Mouse (Mus musculus): ENCODE results near the gene Hoxc8. TPM values are rescaled to one million over a fixed set of nuclear protein-coding genes. Genes with fewer than 3 reads are reported as not detected.

Gene Hoxc8
- polyA plus RNA-seq, 1 experiment from 2014 or later: not detected

- 5% methylated on average over 31 of the region's 31 CpGs for WGBS
- no peaks in the 10 kb centered on the region for H3K36me3 ChIP-seq (ENCODE audit: insufficient read depth)
- H3K4me2 ChIP-seq: peak overlapping the region; percentile 20; the same call in 1 of the 2 replicates
- H3K9me3 ChIP-seq (ENCODE audit: low read depth, low read length): no peaks in the 10 kb centered on the region
- no peak for DNase-seq
- no peak for ATAC-seq (ENCODE audit: insufficient read depth)
- no peaks in the 10 kb centered on the region for H3K4me1 ChIP-seq (ENCODE audit: insufficient read depth)
- peak overlapping the region; percentile 5; the same call in 1 of the 2 replicates for H3K4me3 ChIP-seq (ENCODE audit: low read depth, low read length)
- no peak for TF ChIP-seq CTCF (IDR thresholded peaks at IDR 0.05; ENCODE audit: low read depth)
- 0 out of 2 replicates have a peak overlapping the region, but pooled peaks have one; percentile 3 for H3K9ac ChIP-seq
- peaks cover 99% of the 10 kb centered on the region for H3K27me3 ChIP-seq (ENCODE audit: insufficient read depth, low read length)
- no peak overlapping the region for H3K27ac ChIP-seq (ENCODE audit: low read depth)
Measured at GRCm38 (mm10) chr15:103010112-103010846, 19.9 kb downstream of the Hoxc8 start.

- Histone ChIP-seq H3K9me3 (ENCODE audit: low read depth, low read length) (no peaks in the 10 kb centered on the region), H3K4me2 (peak overlapping the region; percentile 20; the same call in 1 of the 2 replicates), H3K36me3 (ENCODE audit: insufficient read depth) (no peaks in the 10 kb centered on the region), H3K4me1 (ENCODE audit: insufficient read depth) (no peaks in the 10 kb centered on the region), H3K27me3 (ENCODE audit: insufficient read depth, low read length) (peaks cover 99% of the 10 kb centered on the region), H3K27ac (ENCODE audit: low read depth) (no peak overlapping the region), H3K9ac (no peak overlapping the region), H3K4me3 (ENCODE audit: low read depth, low read length) (no peak overlapping the region)
- DNase-seq (no peak), ATAC-seq (ENCODE audit: insufficient read depth) (no peak)
- WGBS: 7% methylated on average over 28 of the region's 28 CpGs
- TF ChIP-seq CTCF (IDR thresholded peaks at IDR 0.05; ENCODE audit: low read depth): no peak
Measured at GRCm38 (mm10) chr15:103010847-103011555, 20.6 kb downstream of the Hoxc8 start.

GRCm38 (mm10) chr15:103011928-103012486, 21.6 kb downstream of the Hoxc8 start:
- DNase-seq (peak; percentile 35), ATAC-seq (ENCODE audit: insufficient read depth) (no peak)
- WGBS: 8% methylated on average over 26 of the region's 26 CpGs
- no peaks in the 10 kb centered on the region for H3K9me3 ChIP-seq (ENCODE audit: low read depth, low read length)
- H3K4me2 ChIP-seq: no peak overlapping the region
- no peaks in the 10 kb centered on the region for H3K4me1 ChIP-seq (ENCODE audit: insufficient read depth)
- no peak for TF ChIP-seq CTCF (IDR thresholded peaks at IDR 0.05; ENCODE audit: low read depth)
- no peak overlapping the region for H3K27ac ChIP-seq (ENCODE audit: low read depth)
- no peaks in the 10 kb centered on the region for H3K36me3 ChIP-seq (ENCODE audit: insufficient read depth)
- no peak overlapping the region for H3K9ac ChIP-seq
- no peak overlapping the region for H3K4me3 ChIP-seq (ENCODE audit: low read depth, low read length)
- peaks cover 99% of the 10 kb centered on the region for H3K27me3 ChIP-seq (ENCODE audit: insufficient read depth, low read length)

GRCm38 (mm10) chr15:103013238-103013984, 23.0 kb downstream of the Hoxc8 start:
- peak; percentile 80 for TF ChIP-seq CTCF (IDR thresholded peaks at IDR 0.05; ENCODE audit: low read depth)
- Histone ChIP-seq H3K4me3 (ENCODE audit: low read depth, low read length) (peak overlapping the region; percentile 32), H3K4me1 (ENCODE audit: insufficient read depth) (no peaks in the 10 kb centered on the region), H3K27ac (ENCODE audit: low read depth) (no peak overlapping the region), H3K4me2 (peak overlapping the region; percentile 62), H3K27me3 (ENCODE audit: insufficient read depth, low read length) (peaks cover 97% of the 10 kb centered on the region), H3K36me3 (ENCODE audit: insufficient read depth) (no peaks in the 10 kb centered on the region), H3K9ac (no peak overlapping the region), H3K9me3 (ENCODE audit: low read depth, low read length) (no peaks in the 10 kb centered on the region)
- ATAC-seq (ENCODE audit: insufficient read depth) (no peak; the same call in 1 of the 2 replicates), DNase-seq (peak; percentile 76)
- WGBS: 5% methylated on average over 17 of the region's 17 CpGs

- ATAC-seq (ENCODE audit: insufficient read depth) (peak; percentile 61), DNase-seq (peak; percentile 57)
- peak overlapping the region; percentile 10; the same call in 1 of the 2 replicates for H3K27ac ChIP-seq (ENCODE audit: low read depth)
- H3K9ac ChIP-seq: peak overlapping the region; percentile 36
- H3K4me3 ChIP-seq (ENCODE audit: low read depth, low read length): peak overlapping the region; percentile 32
- peak overlapping the region; percentile 62 for H3K4me2 ChIP-seq
- H3K9me3 ChIP-seq (ENCODE audit: low read depth, low read length): no peaks in the 10 kb centered on the region
- WGBS: under 1% methylated on average over 55 of the region's 57 CpGs
- no peak for TF ChIP-seq CTCF (IDR thresholded peaks at IDR 0.05; ENCODE audit: low read depth)
- H3K4me1 ChIP-seq (ENCODE audit: insufficient read depth): no peaks in the 10 kb centered on the region
- H3K36me3 ChIP-seq (ENCODE audit: insufficient read depth): no peaks in the 10 kb centered on the region
- peaks cover 97% of the 10 kb centered on the region for H3K27me3 ChIP-seq (ENCODE audit: insufficient read depth, low read length)
Measured at GRCm38 (mm10) chr15:103014166-103015008, 24.0 kb downstream of the Hoxc8 start.

- WGBS: 4% methylated on average over 28 of the region's 28 CpGs
- TF ChIP-seq CTCF (IDR thresholded peaks at IDR 0.05; ENCODE audit: low read depth): no peak
- Histone ChIP-seq H3K4me1 (ENCODE audit: insufficient read depth) (no peaks in the 10 kb centered on the region), H3K36me3 (ENCODE audit: insufficient read depth) (no peaks in the 10 kb centered on the region), H3K4me2 (peak overlapping the region; percentile 62), H3K27me3 (ENCODE audit: insufficient read depth, low read length) (peaks cover 97% of the 10 kb centered on the region), H3K4me3 (ENCODE audit: low read depth, low read length) (peak overlapping the region; percentile 32), H3K27ac (ENCODE audit: low read depth) (no peak overlapping the region), H3K9ac (peak overlapping the region; percentile 36; the same call in 1 of the 2 replicates), H3K9me3 (ENCODE audit: low read depth, low read length) (no peaks in the 10 kb centered on the region)
- no peak for DNase-seq
- ATAC-seq (ENCODE audit: insufficient read depth): no peak
Measured at GRCm38 (mm10) chr15:103015009-103015399, 24.6 kb downstream of the Hoxc8 start.
